Mouse (Mus musculus) CD4-positive, CD25-positive, alpha-beta regulatory T cell, adult 9 weeks (primary cell): ENCODE results near the gene Izumo1r. TPM values are rescaled to one million over a fixed set of nuclear protein-coding genes. Genes with fewer than 3 reads are reported as not detected.

Experiments used
- polyA plus RNA-seq: library from polyadenylated mRNA; unstranded; fragments of 100-300 nt; shearing (Covaris generic); gene quantifications from one replicate; pipeline ENCODE4 v1.2.1, GENCODE M21; 2017

Izumo1r gene
- 1,000 TPM for polyA plus RNA-seq

DNA sequence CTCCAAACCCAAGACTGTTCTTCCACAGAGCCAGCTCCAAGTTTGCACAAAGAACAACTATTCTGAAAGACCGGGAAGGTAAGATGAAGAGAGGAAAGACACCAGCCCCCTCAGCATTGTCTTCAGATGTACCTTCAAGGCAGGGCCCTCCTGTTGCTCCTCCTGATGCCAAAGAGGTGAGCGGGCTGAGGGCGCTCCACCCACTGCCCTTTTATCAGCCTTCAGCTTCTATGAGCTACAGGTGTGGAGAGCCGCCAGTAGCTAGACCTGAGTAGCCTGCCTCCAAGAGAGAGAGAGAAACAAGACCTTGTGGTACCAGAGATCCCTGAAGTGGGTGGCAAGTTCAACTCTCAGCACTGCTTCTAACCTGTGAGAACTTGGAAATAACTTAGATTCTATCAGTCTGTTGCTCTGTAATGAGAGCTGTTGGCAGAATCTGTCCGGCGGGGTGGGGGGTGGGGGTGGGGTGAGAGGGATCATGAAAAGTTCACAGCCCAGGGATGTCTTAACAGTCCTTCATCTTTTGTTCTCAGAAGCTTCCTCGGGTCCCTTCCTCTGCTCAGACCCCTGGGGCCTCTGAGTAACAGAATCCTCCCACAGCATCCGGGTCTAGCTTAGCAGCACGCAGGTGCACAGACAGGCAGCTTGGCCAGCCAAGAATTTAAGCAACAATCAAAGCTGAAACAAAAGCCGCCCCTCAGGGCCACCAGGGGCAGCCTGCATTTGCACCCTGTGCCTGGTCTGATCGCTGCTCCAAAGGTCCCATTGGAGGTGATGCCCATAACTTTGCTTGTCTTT lies at the start of gene Izumo1r:
Gene Izumo1r (minus strand): TSS at position 369 of the 798 bp plus-strand sequence.

DNA sequence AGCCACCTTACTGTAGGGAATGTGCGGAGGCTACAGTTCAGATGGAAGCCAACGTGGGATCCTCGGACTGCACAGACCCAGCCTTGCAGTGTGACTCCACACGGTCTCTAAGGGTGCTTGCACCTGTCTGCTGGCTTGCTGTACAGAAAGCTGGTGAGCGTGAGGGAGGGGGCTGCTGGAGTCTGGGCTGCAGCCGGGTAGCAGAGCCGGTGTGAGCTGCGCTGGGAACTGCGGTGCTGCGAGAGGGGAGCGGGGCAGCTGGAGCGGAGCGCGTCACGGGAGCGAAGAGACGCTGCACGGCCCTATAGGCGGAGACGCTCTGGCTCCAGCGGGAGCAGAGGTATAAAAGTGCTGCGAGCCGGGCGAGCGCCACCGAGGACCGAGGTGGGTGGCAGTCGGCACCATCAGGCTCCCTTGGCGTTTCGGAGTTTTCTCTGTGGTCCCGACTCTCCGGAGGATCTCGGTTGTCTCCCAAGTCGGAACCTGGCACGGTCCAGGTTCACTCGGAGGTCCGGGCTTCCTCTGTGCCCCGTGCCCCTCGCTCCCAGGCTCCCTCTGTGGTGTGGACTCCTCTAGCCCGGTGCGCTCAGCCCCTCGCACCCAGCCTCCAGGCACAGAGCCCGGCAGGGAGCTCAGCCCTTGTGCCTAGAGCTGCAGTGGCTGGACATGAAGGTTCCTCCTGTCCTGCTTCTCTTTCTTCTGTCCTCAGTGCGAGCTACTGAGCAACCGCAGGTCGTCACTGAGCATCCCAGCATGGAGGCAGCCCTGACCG lies 43.7 kb downstream of the Izumo1r start, which contains the start of gene Gpr83:
Gene Gpr83 (plus strand): TSS at position 343 of the 772 bp plus-strand sequence.

Other genes starting within 250 kb of the Izumo1r start
- 0.22 TPM for gene Piwil4, start 163.2 kb downstream of the Izumo1r start, polyA plus RNA-seq
- gene Fut4, start 151.6 kb downstream of the Izumo1r start, polyA plus RNA-seq = 0.09 TPM
- not detected for gene 1700012B09Rik, start 132.9 kb downstream of the Izumo1r start, polyA plus RNA-seq
- 46.5 TPM for gene Mre11a, start 119.3 kb downstream of the Izumo1r start, polyA plus RNA-seq
- 35.6 TPM for gene Ankrd49, start 119.1 kb downstream of the Izumo1r start, polyA plus RNA-seq
- 159 TPM for gene Gpr83, start 43.7 kb downstream of the Izumo1r start, polyA plus RNA-seq
- 22.2 TPM for gene Panx1, start 141.5 kb upstream of the Izumo1r start, polyA plus RNA-seq
- not detected for gene Hephl1, start 208.2 kb upstream of the Izumo1r start, polyA plus RNA-seq